Mouse (Mus musculus): Measurements from ENCODE around the gene Dennd4c.

Dennd4c gene

DNA sequence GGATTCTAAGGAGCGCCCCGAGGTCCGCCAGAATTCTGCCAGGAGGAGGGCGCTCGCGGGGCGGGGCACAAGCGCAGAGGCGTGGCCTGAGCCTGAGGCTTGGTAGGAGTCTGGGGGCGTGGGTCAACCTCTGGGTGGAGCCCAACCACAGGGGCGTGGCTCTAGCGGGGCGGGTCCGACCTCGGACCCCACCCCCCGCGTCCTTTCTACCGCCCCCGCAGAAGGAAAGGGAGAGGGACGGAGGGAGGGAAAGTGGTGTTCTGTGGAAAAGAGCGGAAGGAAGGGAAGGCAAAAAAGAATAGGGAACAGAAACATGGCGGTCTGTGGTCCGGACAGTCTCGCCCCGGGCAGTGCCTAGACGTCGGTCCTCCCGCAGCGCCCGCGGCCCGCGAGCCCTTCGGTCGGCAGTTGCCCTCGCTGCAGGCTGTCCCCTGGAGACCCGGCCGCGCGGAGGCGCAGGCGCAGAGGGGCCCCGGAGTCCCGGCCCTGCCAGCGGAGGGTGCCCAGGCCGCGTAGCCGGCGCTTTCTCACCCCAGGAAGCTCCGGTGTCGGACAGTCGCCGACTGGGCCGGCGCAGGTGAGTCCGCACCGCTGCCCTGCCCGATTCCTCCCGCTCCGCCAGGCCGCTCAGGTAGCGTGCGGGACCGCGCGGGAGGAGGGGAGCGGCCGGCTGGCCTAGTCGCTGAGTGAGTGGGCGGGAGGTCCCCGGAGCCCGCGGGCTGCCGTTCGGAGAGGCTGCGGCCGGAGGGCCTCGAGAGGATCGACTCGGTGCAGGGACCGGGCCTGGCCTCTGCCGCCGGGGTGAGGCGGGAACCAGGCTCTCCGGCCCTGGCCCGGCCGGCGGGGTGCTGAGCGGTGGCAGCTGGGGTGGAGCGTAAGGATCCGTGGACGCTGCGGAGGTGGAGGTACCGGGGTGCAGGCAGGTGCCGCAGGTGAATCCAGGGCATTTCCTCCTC, at the start of gene Dennd4c:
Gene Dennd4c (plus strand): TSS at position 220 of the 956 bp plus-strand sequence.
- peak; percentile 93 to 95 for DNase-seq

DNA sequence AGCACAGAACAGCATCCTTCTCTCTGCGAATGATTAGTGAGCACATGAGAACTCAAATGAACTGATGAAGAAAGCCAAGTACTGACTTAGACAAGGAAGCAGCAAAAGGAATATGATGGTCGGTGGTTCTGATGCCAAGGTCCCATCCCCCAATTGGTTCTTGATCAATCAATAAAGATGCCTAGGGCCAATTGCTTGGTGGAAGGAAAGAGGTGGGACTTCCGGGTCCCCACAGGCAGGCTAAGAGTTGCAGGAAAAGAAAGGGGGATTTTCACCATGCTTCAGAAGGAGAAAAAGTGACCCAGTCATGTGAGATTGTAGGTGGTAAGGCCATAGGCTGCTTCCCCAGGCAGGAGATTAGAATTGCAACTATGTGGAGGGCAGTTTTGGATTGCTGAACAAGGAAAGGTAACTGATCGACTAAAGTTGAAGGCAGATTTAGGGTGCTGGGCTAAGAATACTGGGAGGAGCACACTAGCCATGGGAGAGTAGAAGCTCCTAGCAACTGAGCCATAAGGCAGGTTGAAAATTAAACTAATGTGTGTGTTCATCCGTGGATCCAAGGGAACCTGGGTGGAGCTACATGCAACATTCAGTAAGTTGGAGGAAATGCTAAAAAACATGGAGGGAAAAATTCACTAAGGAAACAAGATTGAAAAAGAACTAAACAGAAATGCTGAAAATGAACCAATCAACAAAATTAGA, 49.0 kb upstream of the Dennd4c start:
- no peak for DNase-seq

DNA sequence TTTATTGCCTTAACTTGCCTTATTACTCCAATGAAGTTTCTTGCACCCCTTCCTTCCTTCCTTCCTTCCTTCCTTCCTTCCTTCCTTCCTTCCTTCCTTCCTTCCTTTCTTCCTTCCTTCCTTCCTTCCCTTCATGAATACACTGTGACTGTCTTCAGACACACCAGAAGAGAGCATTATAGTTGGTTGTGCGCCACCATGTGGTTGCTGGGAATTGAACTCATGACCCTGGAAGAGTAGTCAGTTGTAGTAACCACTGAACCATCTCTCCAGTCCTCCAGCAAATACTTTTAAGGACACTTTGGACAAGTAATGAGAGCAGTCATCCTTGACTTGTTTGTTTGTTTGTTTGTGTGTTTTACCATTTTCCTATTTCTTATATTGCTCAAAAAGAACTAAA, 39.6 kb upstream of the Dennd4c start:
- DNase-seq = no peak

DNA sequence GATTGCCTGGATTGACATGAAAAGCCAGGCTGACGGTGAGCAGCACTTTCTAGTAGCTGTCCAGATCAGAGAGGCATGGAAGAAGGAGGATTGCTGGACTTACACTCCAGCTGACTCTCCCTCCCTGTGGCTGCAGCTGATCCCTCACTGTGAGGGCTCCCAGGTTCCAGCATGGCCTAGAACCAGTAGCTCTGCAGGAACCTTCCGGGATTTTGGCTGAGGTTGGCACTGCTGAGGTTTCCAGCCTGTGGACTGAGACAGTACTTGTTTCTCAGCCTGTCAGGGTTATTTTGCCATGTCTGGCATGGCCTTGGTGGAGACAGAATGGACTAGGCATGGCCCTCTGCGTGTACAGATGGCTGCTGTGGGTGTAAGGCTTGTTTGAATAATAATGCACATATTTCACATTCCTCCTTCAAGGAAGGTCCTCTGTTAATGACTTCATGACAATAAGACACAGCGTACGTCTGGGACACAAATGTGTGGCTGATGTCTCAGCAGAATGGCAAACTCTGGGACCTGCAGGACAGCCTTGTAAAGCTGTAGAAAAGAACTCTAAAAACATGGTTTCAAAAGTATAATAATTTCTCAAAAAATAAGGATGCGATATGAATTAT, 38.2 kb upstream of the Dennd4c start:
- peak; percentile 80 to 84 for DNase-seq

DNA sequence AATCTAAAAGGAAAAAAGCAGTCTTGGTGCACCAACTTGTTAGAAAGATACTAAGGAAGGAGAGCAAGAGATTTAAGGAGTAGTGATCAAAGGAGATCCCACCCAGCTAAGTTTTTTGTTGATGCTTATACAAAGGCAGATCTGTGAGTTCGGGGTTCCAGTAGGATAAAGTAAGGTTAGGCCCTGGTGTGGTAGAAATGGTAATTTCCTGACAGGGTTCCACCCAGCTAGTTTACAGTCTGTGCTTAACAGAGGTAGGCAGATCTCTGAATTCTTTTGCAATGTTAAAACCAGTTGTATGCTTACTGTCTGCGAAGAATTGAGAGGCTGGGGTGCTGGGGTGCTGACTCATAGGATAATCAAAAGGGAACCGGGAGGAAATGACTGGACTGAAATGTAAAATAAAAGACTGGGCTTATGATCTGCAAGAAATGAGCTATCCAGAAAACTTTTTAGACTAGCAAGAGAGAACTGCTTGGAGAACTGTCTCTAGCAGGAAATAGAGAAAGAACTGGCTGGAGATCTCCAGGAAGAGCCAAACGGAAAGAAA, 37.6 kb upstream of the Dennd4c start:
- no peak for DNase-seq

DNA sequence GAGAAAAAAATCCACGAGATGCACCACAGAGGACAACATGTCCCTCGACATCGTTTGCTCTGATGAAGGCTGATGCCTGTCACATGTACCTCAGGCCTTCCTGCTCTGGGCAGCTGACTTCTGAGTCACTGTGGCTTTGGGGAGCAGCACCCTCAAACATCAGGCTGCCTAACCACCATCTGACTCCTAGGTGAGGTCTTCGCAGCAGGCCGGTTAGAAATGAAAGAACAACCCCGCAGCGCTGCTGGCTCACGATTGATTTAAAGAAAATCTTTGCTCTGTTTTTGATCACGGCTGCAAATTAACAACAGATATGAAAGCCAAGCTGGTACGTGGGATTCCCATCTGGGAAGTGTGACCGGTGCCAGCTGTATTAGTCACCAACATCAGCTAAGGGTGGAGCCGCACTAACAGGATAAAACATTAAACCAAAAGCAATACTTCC, 35.6 kb upstream of the Dennd4c start:
- no peak for DNase-seq

DNA sequence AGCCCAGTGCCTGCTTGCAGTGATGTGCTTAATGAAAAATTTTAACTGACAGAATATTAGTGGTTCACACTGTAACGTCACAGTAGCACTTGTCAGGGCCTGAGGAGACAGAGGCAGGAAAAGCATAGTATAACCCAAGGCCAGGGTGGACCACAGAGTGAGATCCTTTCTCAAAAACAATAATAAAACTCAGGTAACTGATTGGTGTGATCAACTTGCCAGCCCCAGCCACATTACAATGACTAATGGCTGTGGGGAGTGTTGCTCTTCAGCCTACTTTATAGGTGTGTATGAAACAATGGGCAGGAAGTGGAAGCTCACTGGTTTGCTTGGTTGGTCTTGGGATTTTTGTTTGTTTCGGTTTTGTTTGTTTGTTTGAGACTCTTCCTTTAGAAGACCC, 34.8 kb upstream of the Dennd4c start:
- no peak for DNase-seq

DNA sequence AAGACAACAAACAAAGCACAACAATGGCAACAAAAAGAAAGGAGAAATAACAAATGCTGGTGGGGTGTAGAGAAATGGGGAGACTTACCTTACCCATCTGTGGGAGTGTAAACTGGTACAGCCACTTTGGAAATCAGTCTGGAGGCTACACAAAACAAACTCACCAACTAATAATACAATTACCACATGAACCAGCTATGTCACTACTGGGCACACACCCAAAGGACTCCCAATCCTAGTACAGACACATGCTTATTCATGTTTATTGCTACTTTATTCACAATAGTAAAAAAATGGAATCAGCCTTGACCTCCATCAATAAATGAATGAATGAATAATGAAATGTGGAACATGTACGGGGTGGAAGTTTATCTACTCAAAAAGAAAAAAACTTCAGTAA, 33.0 kb upstream of the Dennd4c start:
- no peak for DNase-seq

DNA sequence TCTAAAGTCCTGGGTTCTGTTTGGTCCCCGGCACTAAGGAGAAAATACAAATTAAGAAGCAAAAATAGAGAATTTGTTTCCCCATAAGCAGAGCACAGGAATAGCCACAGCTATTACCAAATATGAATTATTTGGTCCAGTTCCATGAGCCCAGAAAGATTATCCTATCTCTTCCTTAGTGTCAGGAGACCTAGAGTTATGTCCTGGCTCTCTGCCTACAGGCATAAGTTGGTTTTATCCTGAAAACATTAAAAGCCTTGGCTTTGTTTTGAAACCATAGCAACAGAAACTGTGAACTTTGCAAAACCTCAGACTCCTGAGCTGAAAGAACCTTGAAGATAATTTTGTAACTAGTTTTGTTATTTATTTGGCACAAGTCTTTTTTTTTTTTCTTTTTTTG, 31.2 kb upstream of the Dennd4c start:
- no peak for DNase-seq

DNA sequence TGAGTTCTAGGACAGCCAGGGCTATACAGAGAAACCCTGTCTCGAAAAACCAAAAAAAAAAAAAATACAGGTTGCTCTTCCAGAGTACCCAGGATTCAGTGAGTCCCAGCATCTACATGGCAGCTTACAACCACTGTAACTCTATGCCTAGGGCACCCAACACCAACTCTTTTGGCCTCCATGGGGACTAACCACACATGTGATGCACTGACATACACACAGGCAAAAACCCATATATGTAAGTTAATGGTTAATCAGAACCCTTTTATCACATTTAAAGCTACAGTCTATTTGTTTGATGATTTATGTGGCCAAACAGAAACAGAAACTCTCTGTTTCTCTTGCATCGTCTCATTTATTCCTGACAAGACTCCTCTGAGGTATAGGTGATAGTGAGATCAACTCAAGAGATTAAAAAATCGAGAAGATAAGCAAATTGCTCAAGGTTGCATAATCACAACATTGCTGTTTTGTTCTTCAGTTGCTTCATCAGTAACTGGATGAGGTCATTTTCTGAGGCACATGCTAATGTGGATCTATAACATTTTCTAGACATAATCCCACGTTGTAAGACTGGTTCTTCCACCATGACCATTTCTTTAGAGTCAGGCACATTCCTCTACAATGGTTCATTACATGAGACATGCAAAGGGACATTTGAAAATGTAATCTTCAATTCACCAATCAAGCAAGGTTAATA, 29.3 kb upstream of the Dennd4c start:
- DNase-seq = no peak

DNA sequence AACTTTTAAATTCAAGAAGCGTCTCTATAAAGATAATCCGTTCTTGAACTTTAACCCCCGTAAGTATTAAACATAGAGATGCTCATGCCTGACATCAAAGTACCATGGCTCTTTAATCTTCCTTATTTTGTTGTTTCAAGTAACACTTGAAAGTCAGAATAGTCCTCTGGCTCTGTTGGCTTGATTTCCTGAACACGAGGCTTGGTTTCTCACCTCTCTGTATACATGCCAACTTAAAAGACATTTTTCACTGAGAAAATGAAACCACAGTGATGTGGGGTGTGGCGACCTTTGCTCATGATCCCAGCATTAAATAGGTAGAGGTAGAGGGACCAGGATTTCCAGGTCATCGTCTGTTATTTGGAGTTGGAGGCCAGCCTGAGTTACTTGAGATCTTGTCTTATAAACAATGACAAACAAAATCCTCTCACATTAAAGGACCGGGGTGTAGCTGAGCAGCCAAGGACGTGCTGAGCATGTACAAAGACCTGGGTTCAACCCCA, 26.4 kb upstream of the Dennd4c start:
- no peak for DNase-seq

DNA sequence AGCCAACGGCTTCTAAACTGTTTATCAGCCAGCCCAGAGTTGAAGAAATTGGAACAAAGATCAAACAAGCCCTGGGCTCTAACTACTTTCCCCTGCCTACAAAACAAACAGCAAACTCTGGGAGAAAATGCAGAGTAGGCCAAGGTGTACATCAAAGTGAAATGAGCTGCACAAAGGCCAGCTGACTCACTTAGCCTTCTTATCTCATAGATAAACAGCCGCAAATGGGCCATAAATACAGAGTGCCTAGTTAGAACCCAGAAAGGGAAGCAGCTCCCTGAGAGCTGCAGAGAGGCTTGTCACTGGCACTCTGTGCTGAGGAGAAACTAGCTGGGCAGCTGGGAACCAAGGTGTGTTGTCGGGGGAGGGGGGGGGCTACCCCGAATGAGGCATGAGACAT, 23.2 kb upstream of the Dennd4c start:
- DNase-seq = no peak

DNA sequence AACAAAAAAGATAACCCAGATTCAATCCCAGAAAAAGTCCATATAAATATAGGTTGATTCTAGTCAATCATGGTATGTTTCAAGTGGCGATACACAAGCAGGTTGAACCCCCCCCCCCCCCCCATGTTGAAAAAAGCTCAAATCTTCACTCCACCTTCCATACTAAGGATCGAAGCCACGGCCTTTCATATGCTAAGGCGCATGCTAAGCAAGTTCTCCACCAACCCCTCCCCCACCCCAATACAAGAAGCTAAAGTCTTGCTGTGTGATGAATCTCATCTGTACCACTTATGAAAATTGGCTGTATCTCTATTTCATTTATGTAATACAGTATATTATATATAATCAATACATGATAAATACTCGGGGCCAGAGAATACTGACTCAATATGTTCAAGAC, 22.2 kb upstream of the Dennd4c start:
- DNase-seq = no peak

DNA sequence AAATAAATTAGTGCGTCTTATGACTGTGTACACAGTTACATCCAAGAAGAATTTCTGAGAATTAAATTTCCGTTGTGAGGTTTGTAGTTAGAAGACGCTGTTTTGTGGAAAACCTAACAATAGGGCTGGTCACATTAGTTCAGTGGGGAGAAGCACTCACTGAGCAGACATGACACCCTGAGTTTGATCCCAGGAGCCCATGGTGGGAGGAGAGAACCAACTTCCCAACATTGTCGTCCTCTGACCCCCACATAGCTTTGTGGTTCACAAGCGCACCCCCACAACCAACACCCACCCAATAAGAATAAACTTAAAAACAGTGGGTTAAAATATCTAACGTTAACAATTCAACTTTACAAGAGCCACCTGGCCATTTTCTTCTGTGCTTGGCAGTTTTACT, 18.5 kb upstream of the Dennd4c start:
- DNase-seq = no peak

DNA sequence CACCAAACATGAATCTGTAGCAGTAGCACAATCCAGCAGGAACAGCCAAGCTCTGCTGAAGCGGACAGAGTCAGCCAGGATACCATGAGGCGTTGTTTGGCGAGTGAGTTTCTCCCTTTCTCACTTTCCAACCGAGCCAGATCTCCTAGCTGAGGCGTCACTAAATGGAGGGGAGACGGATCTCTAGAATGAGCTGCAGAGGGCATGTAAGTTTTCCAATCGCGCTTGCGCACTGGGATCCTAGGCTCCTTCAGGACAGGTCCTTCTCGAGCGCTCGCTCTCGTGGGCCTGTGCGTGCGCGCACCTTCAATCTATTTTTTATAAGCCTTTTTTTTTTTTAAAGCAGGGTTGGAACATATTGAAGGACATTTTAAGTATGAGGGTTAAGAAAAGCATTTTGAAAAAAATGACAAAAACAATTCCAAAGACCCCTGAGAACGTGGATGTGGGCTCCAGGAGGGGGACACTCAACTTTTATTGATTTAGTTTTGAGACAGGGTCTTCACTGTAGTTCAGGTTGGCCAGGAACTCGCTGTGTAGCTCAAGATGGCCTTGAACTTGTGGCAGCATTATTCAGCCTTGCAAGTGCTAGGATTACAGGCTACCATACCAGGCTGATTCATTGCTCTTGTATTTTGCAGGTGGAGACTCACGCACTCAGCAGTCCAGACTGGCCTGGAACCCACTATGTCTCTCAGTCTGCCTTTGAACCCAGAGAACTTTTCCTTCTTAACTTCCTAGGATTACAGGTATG, 14.1 kb upstream of the Dennd4c start:
- no peak for DNase-seq

DNA sequence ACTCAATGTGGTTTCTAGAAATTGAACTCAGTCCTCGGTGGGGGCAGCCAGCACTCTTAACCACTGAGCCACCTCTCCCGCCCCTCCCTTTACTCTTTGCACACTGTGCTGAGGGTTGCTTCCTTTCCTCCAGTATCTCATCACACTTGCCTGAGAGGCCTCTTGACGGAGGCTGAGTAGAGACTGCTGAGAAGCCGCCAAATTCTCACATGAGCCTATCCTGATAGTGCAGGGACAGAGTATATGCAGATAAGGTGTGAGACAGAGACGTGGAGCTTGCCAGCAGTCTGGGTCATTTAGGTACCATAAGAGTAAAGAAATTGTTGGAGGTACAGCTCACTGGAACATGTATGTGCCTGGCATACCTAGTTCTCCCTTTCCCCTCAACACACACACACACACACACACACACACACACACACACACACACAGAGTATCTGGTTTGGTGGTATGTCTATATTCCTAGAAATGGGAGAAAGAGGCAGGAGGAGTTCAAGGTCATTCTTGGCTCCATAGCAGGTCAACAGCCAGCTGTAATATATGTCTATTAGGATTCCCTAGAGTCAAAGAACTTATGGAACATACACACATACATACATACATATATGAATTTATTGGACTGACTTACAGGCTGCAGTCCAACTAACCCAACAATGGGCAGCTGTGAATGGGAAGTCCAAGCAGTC, 8.9 kb upstream of the Dennd4c start:
- DNase-seq = no peak

DNA sequence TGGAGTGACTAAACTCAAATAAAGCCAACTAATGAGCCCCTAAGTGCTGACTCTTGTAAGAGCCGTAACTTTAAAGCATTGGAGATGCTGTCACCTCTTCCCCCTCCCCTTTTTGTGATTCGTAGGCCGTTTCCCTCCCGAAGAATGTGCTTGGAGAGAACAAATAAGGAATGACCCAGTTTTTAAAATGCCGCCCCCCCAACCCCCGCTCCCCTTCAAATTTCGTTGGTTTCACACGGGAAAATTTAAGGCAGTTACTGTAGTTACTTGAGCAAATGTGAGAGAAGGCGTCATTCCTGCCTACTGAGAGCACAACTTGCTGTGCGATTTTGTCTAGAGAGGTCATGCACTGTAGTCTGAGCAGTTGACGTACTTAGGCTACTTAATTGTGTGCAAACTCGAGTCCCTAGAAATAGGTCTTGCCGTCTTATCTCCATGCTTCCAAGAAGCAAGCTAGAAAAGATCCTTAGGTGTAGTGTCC, 1.0 kb downstream of the Dennd4c start:
- DNase-seq = peak in 1 of 2 experiments; percentile 33

DNA sequence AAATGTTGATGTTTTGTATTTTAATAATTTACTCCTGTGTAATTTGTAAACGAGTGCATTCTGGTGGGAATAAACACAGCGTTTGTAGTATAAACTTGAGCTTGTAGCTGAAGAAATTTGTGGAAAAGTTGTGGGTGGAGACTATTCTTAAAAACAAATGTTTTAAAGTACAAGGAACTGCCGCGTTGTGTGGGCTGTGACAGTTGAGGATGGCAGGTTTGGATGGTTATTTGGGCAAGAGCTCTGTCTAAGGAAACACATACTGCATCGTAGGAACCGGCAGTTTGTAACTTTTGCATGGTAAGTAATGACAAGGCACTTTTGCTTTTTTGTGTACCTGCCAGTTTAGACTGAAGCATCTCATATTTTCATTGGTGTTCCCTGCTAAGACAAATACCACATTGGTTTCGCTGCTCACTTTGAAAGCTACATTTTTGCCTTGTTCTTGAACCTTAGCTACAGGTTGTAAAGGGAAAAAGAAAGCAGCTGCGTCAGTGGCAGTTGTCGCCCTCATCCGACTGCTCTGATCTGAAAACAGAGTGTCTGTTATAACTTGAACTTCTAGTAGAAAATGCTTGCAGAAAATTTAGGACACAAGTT, 2.1 kb downstream of the Dennd4c start:
- no peak for DNase-seq

DNA sequence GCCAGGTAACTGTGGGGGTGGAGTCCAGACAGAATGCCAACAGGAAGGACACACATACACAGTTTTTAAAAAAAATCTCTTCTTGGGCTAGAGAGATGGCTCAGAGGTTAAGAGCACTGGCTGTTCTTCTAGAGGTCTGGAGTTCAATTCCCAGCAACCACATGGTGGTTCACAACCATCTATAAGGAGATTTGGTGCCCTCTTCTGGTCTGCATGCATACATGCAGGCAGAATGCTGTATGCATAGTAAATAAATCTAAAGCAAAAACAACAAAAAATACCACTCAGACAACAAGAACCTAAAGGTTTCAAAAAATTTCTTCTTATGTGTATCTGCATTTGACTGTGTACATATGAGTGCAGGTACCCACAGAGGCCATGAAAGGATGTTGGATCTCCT, 16.0 kb downstream of the Dennd4c start:
- DNase-seq = no peak

DNA sequence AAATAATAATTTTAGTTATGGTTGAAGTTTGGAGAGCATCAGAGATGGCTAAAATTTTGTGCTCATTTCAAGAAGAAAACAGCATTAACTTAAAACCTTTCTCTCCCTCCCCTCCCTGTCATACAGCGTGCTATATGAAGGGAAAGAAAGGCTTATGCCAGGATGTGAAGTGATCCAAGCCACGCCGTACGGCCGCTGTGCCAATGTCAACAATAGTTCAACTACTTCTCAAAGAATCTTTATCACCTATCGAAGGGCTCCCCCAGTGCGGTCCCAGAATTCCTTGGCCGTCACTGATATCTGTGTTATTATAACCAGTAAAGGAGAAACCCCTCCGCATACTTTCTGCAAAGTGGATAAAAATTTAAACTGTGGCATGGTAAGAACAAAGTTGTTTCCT, 29.2 kb downstream of the Dennd4c start:
- no peak for DNase-seq
